Mouse (Mus musculus) cerebellum, postnatal 25 days (tissue): ENCODE data around the gene Nab1.
"Not testable (repeated sequence)": the region's sequence is repeated elsewhere in the genome, so short reads cannot be mapped to it uniquely, and the experiment has no call there.

Source experiments
- DNase-seq, 2 experiments: peaks; one replicate each; pipeline ENCODE4 v3.0.0; 2021; ENCODE audit warnings: mixed read lengths in 2 of 2

Gene Nab1

DNA sequence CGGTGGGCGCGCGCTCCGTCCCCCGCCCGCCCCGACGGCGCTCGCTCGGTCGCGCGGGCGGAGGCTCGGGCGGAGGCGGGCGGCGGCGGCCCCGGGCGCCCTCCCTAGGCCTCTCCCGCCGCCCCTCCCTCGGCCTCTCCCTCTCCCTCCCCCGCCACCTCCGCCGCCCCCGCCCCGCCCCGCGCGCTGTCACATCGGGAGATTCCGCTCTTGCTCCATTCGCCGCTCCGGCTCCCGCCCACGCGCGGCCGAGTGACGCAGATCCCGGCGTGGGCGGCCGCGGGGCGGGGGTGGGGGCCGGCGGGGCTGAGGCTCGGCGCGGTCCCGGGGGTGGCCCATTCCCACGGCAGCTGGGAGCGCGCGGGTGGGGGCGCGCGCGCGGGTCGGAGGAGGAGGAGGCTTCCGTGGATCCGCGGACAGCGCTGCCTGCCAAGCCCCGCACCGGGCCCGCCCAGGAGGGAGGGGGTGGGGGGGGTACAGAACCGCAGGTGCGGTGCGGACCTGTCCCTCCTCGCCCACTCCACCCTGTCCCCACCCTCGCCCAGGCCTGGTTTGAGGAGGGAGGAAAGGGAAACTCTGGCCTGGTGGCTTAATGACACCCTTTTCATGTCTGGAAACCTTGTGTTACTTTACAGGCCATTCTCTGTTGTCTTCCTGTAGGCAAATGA lies at the start of gene Nab1:
Nab1 (minus strand) TSS at position 366 of the 668 bp plus-strand sequence.
- DNase-seq: peak; percentile 88 to 95

- no peak for DNase-seq
Observed at GRCm38 (mm10) chr1:52547451-52547850, 47.0 kb upstream of the Nab1 start.

GRCm38 (mm10) chr1:52546796-52547195 lies 46.3 kb upstream of the Nab1 start:
- no peak for DNase-seq

- DNase-seq: not testable (repeated sequence)
Observed at GRCm38 (mm10) chr1:52540124-52540523, 39.6 kb upstream of the Nab1 start.

GRCm38 (mm10) chr1:52529933-52530332 lies 29.5 kb upstream of the Nab1 start:
- no peak for DNase-seq

DNA sequence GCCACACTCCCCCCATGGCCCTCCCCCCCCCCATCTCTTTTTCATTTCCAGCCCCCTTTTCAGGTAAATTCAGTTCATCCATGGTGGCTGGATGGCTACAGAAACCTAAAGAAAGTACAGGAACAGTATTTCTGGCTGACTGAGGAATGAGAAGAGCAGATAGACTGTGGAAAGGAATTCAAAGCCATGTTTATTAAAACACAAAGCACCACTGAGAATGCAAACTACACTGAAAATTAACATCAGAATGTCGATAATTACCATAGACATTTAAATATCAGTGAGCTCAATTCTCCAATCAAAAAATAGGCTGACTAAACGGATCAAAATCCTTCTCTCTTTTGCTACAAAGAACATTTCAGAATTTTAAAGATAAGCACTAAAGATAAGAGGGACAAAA lies 27.2 kb upstream of the Nab1 start:
- DNase-seq: no peak

- DNase-seq: no peak
Observed at GRCm38 (mm10) chr1:52527252-52527651, 26.8 kb upstream of the Nab1 start.

- no peak for DNase-seq
Observed at GRCm38 (mm10) chr1:52524663-52525062, 24.2 kb upstream of the Nab1 start.

DNA sequence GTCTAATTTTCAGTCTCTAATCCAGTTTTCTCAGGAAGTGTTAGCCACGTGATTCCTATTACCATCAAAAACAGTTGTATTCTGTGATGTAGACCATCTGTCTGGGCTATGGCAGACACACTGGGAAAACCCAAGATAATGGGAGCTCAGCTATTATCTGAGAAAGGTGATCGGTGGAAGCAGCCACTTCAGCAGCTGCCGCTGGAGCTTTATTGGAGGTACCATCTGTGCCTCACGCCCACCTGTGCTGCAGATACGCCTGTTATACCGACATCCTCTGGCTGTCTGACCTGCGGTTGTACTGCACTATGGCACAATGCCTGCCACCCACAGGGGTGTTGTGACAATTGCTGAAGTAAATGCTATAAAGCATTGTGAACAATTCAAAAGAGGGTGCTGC lies 23.7 kb upstream of the Nab1 start:
- peak; percentile 15 to 28 for DNase-seq

DNA sequence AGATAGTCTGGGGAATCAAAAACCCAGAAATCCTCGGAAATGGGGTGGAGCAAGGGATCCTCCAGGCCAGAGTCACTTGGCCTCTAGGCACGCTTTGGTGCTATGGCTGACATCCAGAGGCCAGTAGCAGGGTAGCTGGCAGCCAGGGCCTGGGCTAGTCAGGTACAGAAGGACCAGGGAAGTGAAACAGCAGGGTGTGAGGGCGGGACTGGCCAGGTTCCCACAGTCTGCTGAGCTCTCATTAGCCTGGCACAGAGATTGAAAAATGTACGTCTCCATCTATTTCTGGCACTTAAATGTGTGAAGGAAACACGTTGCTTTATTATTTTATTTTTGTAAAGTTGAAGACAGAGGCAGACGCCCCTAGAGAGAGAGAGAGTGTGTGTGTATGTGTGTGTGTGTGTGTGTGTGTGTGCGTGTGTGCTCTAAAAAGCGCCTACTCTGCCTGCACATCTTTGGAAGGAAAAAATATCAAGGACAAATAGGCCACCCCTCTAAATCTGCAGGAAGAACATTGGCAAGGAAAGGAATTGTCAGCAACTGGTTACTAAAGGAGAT lies 21.0 kb upstream of the Nab1 start:
- peak; percentile 95 to 98 for DNase-seq

- DNase-seq: peak in 1 of 2 experiments; percentile 45
Observed at GRCm38 (mm10) chr1:52520131-52520530, 19.7 kb upstream of the Nab1 start.

GRCm38 (mm10) chr1:52515249-52515648 lies 14.8 kb upstream of the Nab1 start:
- no peak for DNase-seq

- DNase-seq: peak; percentile 45 to 53
Observed at GRCm38 (mm10) chr1:52511788-52512425, 11.4 kb upstream of the Nab1 start.

DNA sequence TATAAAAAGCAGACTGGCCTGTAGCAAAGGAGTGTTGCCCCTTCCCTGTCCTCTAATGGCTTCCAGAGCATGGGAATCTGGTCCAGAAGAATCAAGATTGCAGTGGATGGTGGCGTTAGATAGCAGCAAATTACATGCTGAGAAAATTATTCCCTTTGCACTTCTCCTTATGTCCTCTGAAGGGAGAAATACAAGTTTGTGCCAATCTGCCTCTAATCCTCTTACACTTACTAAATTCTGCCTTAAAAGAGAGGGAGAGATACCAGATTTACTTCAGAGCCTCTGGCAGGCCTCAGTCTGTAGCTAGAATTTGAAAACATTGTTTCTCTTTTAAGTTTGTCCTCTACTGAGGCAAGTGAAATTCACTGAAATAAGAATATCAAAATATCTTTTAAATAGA lies 5.7 kb upstream of the Nab1 start:
- DNase-seq: no peak

- no peak for DNase-seq
Observed at GRCm38 (mm10) chr1:52502296-52502695, 1.8 kb upstream of the Nab1 start.

- peak; percentile 77 to 81 for DNase-seq
Observed at GRCm38 (mm10) chr1:52501688-52502133, 1.2 kb upstream of the Nab1 start.

GRCm38 (mm10) chr1:52501090-52501489 lies 611 bp upstream of the Nab1 start:
- DNase-seq: peak in 1 of 2 experiments; percentile 49

DNA sequence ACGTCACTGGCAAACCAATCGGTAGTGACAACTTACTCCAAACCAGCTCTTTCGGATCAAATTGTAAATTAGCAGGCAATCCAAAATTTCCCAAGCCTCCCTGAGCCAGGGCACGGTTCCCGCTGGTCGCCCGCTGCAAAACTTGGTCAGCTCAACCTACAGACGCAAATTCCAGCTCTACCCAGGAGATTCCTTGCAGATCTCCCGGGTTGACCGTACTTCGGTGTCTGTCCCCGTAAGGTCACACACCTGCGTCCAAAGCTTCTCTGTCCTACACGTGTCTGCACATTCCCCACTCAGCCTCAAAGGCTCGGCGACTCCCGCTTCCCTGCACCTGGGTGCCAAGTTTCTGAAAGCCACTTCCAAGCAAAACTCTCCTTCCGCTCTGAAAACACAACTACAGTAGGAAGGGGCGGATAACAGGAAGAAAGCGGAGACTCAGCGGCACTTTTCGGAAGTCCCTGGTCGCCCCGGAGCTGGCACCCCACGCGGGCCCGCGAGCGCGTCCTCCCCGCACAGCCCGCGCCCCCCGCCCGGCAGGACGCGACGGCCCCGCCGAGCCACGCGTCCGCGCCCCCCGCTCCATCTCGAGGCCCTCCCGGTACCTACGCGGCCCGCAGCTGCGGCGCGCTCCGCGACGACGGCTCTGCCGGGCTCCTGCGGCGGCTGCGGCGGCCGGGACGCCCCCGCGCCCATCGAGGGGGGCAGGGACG lies 722 bp downstream of the Nab1 start:
- DNase-seq: peak; percentile 71 to 78

DNA sequence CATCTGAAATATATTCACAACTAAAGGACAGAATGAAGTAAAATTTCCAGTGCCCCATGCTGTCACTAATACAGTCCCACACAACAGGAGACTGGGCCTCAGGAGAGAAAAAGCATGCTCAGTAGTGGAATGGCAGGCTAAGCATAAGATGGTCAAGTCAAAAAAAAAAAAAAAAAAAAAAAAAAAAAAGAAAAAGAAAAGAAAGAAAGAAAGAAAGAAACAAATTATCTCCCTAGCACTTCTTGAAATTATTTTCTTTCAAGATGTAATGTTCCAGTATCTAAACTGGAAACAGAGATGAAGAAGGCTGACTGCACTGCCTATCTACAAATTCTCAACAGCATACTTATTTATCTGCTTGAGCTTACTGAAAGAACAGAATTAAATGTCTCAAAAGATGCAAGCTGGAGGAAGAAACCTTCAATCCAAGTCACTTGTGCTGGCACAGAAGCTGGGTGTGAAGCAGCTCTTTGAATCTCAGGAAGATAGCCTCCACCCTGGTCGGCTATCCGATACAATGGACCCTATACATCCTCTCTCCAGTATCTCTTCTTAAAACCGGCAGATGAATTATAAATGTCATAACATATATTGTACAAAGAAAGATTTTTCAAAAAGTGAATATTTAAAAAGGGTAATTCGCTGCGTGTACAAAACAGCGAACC lies 1.6 kb downstream of the Nab1 start:
- peak in 1 of 2 experiments; percentile 27 for DNase-seq

- peak in 1 of 2 experiments; percentile 44 for DNase-seq
Observed at GRCm38 (mm10) chr1:52489538-52490181, 10.8 kb downstream of the Nab1 start.

DNA sequence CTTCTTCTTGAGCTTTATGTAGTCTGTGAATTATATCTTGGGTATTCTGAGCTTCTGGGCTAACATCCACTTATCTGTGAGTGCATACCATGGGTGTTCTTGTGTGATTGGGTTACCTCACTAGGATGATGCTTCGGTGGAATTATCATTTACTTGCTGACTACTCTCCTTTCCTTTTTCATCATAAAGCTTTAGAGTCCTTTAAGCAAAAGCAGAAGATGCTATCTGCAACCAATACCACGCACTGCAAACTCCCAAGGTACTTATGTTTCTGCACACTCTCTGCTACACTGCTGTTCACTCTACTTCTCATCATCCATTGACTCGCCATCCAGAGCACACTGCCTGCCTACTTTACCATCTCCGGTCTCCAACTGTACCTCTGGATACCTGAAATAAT lies 15.5 kb downstream of the Nab1 start:
- DNase-seq: no peak

- DNase-seq: no peak
Observed at GRCm38 (mm10) chr1:52474291-52474690, 26.2 kb downstream of the Nab1 start.
